Mouse (Mus musculus) urinary bladder, postnatal 4 days (tissue): ENCODE measurements around the gene Psmb7.

Experiments
- DNase-seq, 2 experiments: peaks; one replicate each; pipeline ENCODE4 v3.0.0; 2021 to 2022; ENCODE audit warnings: low spot score in 2 of 2

Gene Psmb7

DNA sequence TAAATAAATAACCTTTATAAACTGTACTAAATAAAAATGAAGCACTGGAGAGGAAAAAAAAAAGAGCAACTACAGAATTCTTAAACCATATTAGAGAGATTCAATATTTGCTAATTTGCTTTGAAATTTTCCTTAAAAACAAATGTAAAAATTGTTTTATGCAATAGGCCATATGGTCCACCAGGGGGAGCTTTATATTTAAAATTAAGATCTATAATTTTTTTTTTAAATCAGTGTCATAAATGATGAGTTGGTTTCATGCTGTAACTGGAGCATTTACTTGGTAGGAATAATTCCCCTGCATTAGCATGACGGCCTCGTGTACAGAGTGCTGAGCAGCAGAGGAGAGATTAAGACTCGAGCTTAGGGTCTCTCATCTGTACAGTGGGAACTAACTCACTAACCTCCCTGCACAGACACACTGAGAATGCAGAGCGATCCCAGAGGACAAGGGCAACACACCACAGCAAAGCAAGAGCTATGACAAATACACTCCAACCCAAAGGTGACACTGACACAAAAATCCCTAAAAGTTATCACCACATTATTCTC is 6.1 kb downstream of the Psmb7 start:
- DNase-seq: no peak

- no peak for DNase-seq
Measured at GRCm38 (mm10) chr2:38630574-38630973, 13.3 kb downstream of the Psmb7 start.

DNA sequence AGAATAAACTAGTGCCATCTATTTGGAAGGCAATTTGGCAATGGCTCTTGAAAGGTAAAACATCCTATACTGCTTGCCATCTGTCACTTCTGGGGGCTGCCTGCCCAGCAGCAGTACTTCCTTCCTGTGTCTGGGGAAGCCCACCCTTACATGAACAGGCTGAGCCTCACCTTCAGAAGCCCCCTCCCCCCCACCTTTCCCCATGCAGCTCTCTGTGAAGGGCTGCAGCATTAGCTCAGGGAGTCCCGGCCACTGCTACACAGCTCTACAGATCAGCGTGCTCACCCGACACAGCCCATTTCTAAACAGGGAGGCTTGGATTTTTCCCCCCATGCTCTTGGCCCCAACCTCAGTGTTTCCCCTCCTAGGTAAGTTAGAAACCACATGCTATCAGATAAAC is 14.4 kb downstream of the Psmb7 start:
- DNase-seq: no peak

- DNase-seq: no peak
Measured at GRCm38 (mm10) chr2:38628801-38629200, 15.1 kb downstream of the Psmb7 start.

- no peak for DNase-seq
Measured at GRCm38 (mm10) chr2:38623821-38624590, 19.9 kb downstream of the Psmb7 start.

DNA sequence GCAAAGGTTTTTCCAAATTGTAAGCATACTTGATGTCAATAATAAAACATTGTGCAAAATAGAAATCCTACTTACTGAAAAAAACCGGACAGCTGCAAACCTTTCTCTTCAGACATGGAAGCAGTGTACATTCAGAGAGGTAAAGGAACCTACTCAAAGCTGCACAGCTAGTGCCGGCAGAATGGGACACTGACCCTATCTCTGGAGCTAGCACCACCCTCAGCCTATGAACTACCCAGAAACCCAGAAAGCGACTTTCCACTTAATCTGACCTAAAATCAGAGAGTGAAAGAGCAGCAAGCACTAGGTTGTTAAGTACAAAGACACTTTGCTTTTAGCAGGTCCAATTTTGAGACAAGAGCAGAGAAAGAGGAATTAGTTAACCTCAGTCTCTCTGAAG is 20.5 kb downstream of the Psmb7 start:
- no peak for DNase-seq

- no peak for DNase-seq
Measured at GRCm38 (mm10) chr2:38621610-38622021, 22.3 kb downstream of the Psmb7 start.

DNA sequence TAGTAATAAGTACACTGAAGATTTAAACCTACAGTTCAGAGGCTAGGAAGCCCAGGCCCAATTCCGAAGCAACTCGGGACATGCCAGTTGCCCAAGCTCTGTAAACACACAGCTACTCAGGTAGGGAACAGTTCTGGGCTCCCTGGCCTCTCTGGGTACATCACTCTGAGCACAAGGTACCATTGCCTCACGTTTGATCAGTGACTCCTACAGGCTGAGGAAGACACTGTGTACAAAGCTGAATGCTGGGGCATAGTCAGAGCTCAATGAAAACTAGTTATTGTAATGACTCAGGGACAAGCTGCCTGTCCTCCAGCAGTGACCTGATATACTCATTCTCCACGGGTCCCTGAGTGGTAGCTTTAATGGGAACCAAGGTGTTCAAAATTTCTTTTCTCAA is 22.8 kb downstream of the Psmb7 start:
- no peak for DNase-seq

DNA sequence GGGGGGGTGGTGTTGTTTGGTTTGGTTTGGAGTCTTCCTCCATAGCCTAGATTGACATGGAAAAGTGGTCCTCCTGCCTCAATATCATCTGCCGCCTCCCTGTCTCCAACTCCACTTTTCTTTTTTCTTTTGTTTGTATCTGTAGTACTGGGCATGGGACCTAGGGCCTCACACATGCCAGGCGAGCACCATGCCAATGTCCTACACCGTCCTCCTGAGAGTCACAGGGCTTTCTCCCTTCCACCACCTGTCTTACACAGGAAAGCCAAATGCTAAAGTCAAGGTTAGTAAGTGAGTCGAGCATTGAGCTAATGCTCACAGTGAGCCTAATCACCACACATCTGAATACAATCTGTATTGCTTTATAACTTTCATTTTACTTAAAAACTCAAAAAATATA is 24.1 kb downstream of the Psmb7 start:
- no peak for DNase-seq

DNA sequence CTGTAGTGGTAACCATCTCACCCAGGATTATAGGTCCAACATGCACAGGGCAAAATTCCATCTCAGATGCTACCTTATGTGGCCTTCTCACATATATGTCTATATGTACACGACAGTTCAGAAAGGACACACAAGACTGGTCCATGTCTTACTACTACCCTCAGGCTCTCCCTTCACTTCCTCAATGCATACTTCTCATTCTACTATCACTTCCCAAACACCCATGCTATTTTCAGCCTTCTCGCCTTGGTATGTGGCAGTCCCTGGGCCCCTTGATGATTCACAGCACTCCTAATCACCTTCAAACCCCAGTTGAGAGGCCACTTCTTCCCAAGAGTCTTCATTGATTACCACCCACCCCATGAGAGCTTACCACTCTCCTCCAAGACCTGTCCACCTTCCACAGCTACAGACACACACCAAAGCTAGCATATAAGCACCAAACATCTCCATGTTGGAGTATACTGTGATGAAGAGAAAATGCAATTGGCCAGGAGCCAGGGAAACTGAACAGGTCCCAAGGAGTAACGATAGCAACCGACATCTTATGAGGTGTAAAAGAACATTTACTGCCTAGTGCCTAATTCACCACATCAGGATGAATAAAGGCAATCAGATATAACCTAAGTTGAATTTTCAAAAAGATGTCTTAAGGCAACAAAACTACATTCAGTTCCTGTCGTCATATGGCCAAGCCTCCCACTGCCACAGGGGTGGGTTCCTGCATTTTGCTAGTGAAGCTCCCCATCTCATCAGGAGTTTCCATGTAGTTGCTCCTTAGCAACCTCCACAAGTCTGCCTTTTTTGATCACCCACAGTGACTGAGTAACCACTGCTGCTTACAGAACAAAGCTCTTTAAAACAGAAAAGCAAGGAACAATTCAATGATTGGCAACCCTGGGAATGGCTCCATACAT is 26.7 kb downstream of the Psmb7 start:
- no peak for DNase-seq

DNA sequence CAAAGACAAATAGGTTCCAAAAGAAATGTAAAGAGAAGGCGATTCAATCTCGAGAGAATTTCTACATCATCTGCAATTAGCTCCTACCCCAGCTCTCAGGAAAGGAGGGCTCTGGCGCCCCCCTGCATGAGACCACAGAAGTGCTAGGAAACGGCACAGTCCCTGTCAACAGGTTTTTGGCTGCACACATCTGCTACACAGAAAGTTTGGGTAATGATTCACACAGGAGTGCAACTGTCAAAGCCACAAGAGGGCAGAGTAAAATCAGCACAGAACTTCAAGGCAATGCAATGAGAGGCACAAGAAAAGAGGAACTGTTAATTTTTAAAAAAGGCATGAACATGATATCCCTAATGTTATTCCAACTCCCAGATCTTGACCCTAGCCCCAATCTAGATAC is 27.8 kb downstream of the Psmb7 start:
- DNase-seq: no peak

DNA sequence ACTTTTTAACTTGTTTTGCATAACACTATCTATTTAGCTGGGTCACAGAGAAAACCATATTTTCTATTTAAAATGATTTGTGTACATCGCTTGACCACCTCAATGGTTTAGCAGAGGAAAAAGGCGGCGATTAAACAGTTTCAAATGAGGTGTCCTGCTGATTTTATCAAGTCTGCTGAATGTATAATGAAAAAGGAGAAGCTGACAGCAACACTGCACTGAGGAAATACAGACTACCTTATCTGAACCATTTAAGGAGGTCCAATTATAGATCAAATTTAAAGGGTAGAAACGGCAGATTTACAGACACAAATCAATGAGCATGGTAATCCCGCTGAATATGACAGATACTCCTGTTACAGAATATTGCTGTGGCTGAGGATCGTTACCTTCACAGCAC is 29.4 kb downstream of the Psmb7 start:
- no peak for DNase-seq

DNA sequence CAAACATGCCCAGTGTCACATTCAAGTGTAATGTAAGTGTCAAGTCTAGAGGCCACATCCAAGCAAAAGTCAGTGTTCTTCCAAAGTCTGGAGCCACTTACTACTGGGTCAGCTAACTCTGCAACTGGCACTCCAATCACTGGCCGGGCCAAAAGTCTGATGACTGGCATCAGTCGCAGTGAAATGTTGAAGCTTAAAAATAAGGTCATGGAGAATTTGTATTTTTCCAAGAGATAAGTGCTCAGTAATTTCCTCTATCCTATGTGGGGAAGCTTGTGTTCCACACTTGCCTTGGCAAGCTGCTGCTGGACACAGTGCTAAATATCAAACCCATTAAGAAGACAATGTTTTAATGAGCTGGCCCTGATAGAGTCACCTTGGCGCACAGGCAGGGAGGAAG is 30.3 kb downstream of the Psmb7 start:
- DNase-seq: no peak

- DNase-seq: no peak
Measured at GRCm38 (mm10) chr2:38612596-38612995, 31.3 kb downstream of the Psmb7 start.

- DNase-seq: no peak
Measured at GRCm38 (mm10) chr2:38610161-38610560, 33.7 kb downstream of the Psmb7 start.

GRCm38 (mm10) chr2:38609310-38609709 is 34.6 kb downstream of the Psmb7 start:
- no peak for DNase-seq

DNA sequence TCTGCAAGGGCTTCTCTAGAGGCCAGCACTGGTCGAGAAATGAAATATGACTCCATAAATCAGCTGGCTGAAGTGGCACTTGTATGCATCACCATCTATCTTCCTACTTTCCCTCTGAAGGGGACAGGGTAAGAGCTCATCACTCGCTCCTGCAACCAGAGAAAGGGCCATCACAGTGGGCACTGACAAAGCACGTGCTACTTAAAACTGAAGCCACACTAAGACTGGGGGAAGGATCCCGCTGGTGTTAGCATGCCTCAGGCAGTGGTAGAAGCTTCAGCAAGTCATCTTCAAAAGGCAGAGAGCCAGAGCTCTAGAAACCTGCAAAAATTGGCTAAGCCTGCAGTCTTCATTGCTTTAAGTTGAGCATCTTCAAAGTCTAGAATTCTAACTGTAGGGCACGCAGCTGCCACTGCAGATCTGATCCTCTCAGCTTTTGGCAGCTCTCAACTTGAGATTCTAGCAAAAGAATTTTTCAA is 35.0 kb downstream of the Psmb7 start:
- DNase-seq: no peak

GRCm38 (mm10) chr2:38607716-38608115 is 36.2 kb downstream of the Psmb7 start:
- no peak for DNase-seq

- DNase-seq: no peak
Measured at GRCm38 (mm10) chr2:38600842-38601241, 43.0 kb downstream of the Psmb7 start.

DNA sequence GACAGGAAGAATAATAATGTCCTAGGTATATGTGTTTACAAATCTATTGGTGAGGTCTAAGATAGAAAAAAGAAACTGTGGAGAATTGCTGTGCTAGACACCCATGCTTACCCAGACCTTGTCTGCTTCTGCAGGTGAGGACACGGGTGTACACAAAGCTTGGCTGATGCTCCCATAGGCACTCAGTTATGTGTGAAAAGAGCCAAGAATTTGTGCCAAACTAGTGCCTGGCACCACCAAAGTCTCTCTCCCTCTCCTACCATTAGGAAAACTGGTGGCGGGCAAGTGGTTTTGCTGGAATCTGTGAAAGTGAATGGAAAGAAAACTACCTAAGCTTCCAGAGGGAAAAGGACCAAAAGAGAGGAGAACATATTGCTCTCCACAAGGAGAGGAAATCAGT is 45.5 kb downstream of the Psmb7 start:
- DNase-seq: no peak

DNA sequence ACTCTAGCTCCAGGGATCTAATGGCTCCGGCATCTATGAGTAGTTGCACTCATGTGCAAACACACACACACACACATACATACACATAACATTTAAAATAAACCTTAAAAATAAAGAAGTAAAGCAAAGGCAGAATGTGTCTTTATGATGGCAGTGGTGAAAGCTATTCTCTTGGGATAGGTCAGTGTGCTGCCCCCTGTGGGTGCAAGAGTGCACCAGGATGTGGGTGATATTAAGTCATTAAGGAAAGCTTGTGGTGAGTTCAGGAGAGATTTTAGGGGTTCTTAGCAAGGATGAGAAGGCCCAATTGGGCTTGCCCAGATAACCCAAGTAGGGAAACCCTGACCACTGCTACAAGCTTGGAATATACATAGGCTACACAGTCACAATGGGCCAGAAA is 46.0 kb downstream of the Psmb7 start:
- DNase-seq: no peak

GRCm38 (mm10) chr2:38594874-38595273 is 49.0 kb downstream of the Psmb7 start:
- DNase-seq: no peak
